Mouse (Mus musculus) E14TG2a.4 (cell line): Measurements from ENCODE around the gene Gm10639.
"Not testable (repeated sequence)": the region's sequence is repeated elsewhere in the genome, so short reads cannot be mapped to it uniquely, and the experiment has no call there.

Source experiments
- CTCF ChIP-seq: conservative IDR thresholded peaks from 2 replicates; pipeline ENCODE4 v1.5.1; 2014; ENCODE audit warnings: low read length
- NANOG ChIP-seq: IDR thresholded peaks from 2 replicates; pipeline ENCODE4 v1.6.1; 2014; ENCODE audit warnings: borderline replicate concordance, low read length, mixed read lengths

- TF ChIP-seq CTCF, NANOG: not testable (repeated sequence)
These were observed 18.4 kb downstream of the Gm10639 start for GRCm38 (mm10) chr9:78308122-78308521.
